Mouse (Mus musculus) kidney, embryonic 14.5 days (tissue): Measurements from ENCODE around the gene Kcnn1. TPM values are rescaled to one million over a fixed set of nuclear protein-coding genes. Genes with fewer than 3 reads are reported as not detected.

ENCODE experiments used
- ATAC-seq: fragments of 200-750 bp; cut with Nextera tagmentation; 2 replicates; pipeline ENCODE4 v1.8.0; 2017; ENCODE audit warnings: moderate number of reproducible peaks, mild to moderate bottlenecking, moderate TSS enrichment, moderate library complexity; ENCODE audit not compliant: low FRiP score, low TSS enrichment
- H3K27ac ChIP-seq: fragments of 300-500 bp; sonication (generic); 2 replicates; pipeline ENCODE4 v1.5.1; 2014; ENCODE audit warnings: low read depth, mild to moderate bottlenecking, low read length, moderate library complexity, mixed read lengths
- H3K27me3 ChIP-seq: fragments of 300-500 bp; sonication (generic); 2 replicates; pipeline ENCODE4 v1.6.1; 2014; ENCODE audit warnings: mild to moderate bottlenecking, low read length; ENCODE audit not compliant: control insufficient read depth, insufficient read depth
- H3K36me3 ChIP-seq: fragments of 300-500 bp; sonication (generic); 2 replicates; pipeline ENCODE4 v1.6.1; 2014; ENCODE audit warnings: low read length, mixed read lengths; ENCODE audit not compliant: control insufficient read depth, insufficient read depth
- H3K4me1 ChIP-seq: fragments of 300-500 bp; sonication (generic); 2 replicates; pipeline ENCODE4 v1.6.1; 2014; ENCODE audit warnings: low read length, mixed read lengths; ENCODE audit not compliant: control insufficient read depth, insufficient read depth
- H3K4me2 ChIP-seq: fragments of 300-500 bp; sonication (generic); replicated peaks from 2 replicates; pipeline ENCODE4 v1.6.1; 2014; ENCODE audit warnings: low read depth, mild to moderate bottlenecking, low read length
- H3K4me3 ChIP-seq: fragments of 300-500 bp; sonication (generic); 2 replicates; pipeline ENCODE4 v1.5.1; 2014; ENCODE audit warnings: mild to moderate bottlenecking, low read length
- H3K9ac ChIP-seq: fragments of 300-500 bp; sonication (generic); 2 replicates; pipeline ENCODE4 v1.6.1; 2014; ENCODE audit warnings: low read depth, mild to moderate bottlenecking, low read length, moderate library complexity
- H3K9me3 ChIP-seq: fragments of 300-500 bp; sonication (generic); 2 replicates; pipeline ENCODE4 v1.6.1; 2016; ENCODE audit warnings: low read length; ENCODE audit not compliant: control insufficient read depth
- WGBS: fragments of 180-500 bp; shearing (Covaris S2); extraction: QIAGEN DNeasy Blood & Tissue Kit; methylation state at CpG from one replicate; pipeline ENCODE4 v1.1.7; 2014; 5-methylcytosine and 5-hydroxymethylcytosine counted together
- polyA plus RNA-seq: library from polyadenylated mRNA; unstranded; fragments of >200 nt; fragmentation: Nextera tagmentation; extraction: Ambion mirVana; gene quantifications from 2 replicates; pipeline ENCODE4 v1.2.1, GENCODE M21; 2014

The Kcnn1 gene
- polyA plus RNA-seq, 1 experiment from 2014 or later: 2.6 TPM

- ATAC-seq: no peak
- no peak within 1 kb of the TSS for H3K27ac ChIP-seq
- H3K9me3 ChIP-seq: no peaks in the 10 kb centered on the region
- H3K4me3 ChIP-seq: no peak within 1 kb of the TSS
- no peak within 1 kb of the TSS for H3K9ac ChIP-seq
- H3K4me2 ChIP-seq: no peak within 1 kb of the TSS
- peaks cover 22% of the 10 kb centered on the region for H3K27me3 ChIP-seq
- H3K36me3 ChIP-seq: no peaks in the 10 kb centered on the region
- H3K4me1 ChIP-seq: peaks cover 15% of the 10 kb centered on the region
- WGBS: 75% methylated on average over 5 of the region's 5 CpGs
Measured at GRCm38 (mm10) chr8:70808239-70808638, 54.8 kb downstream of the Kcnn1 start, which contains the start of gene Il12rb1. Gene Il12rb1 (plus strand): TSS chr8:70808449.

GRCm38 (mm10) chr8:70807304-70807703 lies 55.8 kb downstream of the Kcnn1 start:
- Histone ChIP-seq H3K9me3 (no peaks in the 10 kb centered on the region), H3K27ac (no peak overlapping the region), H3K9ac (no peak overlapping the region), H3K4me2 (no peak overlapping the region), H3K27me3 (peaks cover 26% of the 10 kb centered on the region), H3K36me3 (no peaks in the 10 kb centered on the region), H3K4me3 (no peak overlapping the region), H3K4me1 (peaks cover 15% of the 10 kb centered on the region)
- 38% methylated on average over 1 of the region's 1 CpGs for WGBS
- ATAC-seq: no peak

- Histone ChIP-seq H3K4me3 (no peak overlapping the region), H3K27ac (no peak overlapping the region), H3K9me3 (no peaks in the 10 kb centered on the region), H3K4me2 (no peak overlapping the region), H3K36me3 (no peaks in the 10 kb centered on the region), H3K27me3 (peaks cover 26% of the 10 kb centered on the region), H3K9ac (no peak overlapping the region), H3K4me1 (peaks cover 12% of the 10 kb centered on the region)
- WGBS: 51% methylated on average over 4 of the region's 4 CpGs
- no peak for ATAC-seq
Measured at GRCm38 (mm10) chr8:70806541-70806940, 56.5 kb downstream of the Kcnn1 start.

- 1% methylated on average over 45 of the region's 45 CpGs for WGBS
- peak; percentile 90 for ATAC-seq
- H3K4me1 ChIP-seq: peaks cover 12% of the 10 kb centered on the region
- H3K27me3 ChIP-seq: peaks cover 36% of the 10 kb centered on the region
- no peaks in the 10 kb centered on the region for H3K9me3 ChIP-seq
- H3K4me2 ChIP-seq: peak within 1 kb of the TSS; percentile 90
- peak within 1 kb of the TSS; percentile 50 for H3K4me3 ChIP-seq
- no peak within 1 kb of the TSS for H3K27ac ChIP-seq
- H3K9ac ChIP-seq: peak within 1 kb of the TSS; percentile 44; the same call in 1 of the 2 replicates
- H3K36me3 ChIP-seq: no peaks in the 10 kb centered on the region
Measured at GRCm38 (mm10) chr8:70804481-70805206, 58.4 kb downstream of the Kcnn1 start, which contains the start of gene Mast3. Gene Mast3 (minus strand): TSS chr8:70805054.

GRCm38 (mm10) chr8:70803761-70804480 lies 59.1 kb downstream of the Kcnn1 start:
- Histone ChIP-seq H3K9me3 (no peaks in the 10 kb centered on the region), H3K4me1 (peaks cover 12% of the 10 kb centered on the region), H3K27me3 (peaks cover 44% of the 10 kb centered on the region), H3K27ac (no peak overlapping the region), H3K4me3 (peak overlapping the region; percentile 50), H3K9ac (peak overlapping the region; percentile 44; the same call in 1 of the 2 replicates), H3K4me2 (peak overlapping the region; percentile 90), H3K36me3 (no peaks in the 10 kb centered on the region)
- 3% methylated on average over 38 of the region's 47 CpGs for WGBS
- 0 out of 2 replicates have a peak, but pooled peaks have one; percentile 8 for ATAC-seq

- no peak for ATAC-seq
- Histone ChIP-seq H3K9me3 (no peaks in the 10 kb centered on the region), H3K9ac (no peak overlapping the region), H3K4me3 (no peak overlapping the region), H3K4me2 (no peak overlapping the region), H3K36me3 (no peaks in the 10 kb centered on the region), H3K27ac (no peak overlapping the region), H3K27me3 (peaks cover 53% of the 10 kb centered on the region), H3K4me1 (peaks cover 12% of the 10 kb centered on the region)
- WGBS: 67% methylated on average over 11 of the region's 11 CpGs
Measured at GRCm38 (mm10) chr8:70802786-70803510, 60.1 kb downstream of the Kcnn1 start.

- H3K27me3 ChIP-seq: peaks cover 57% of the 10 kb centered on the region
Measured at GRCm38 (mm10) chr8:70801830-70802229, 61.2 kb downstream of the Kcnn1 start.

GRCm38 (mm10) chr8:70801156-70801555 lies 61.9 kb downstream of the Kcnn1 start:
- Histone ChIP-seq H3K36me3 (no peaks in the 10 kb centered on the region), H3K9ac (no peak overlapping the region), H3K4me3 (no peak overlapping the region), H3K27me3 (peaks cover 56% of the 10 kb centered on the region), H3K9me3 (no peaks in the 10 kb centered on the region), H3K4me2 (no peak overlapping the region), H3K27ac (no peak overlapping the region), H3K4me1 (peaks cover 12% of the 10 kb centered on the region)
- 15% methylated on average over 15 of the region's 15 CpGs for WGBS
- ATAC-seq: no peak

More at GRCm38 (mm10) chr8:70801830-70802229, 61.2 kb downstream of the Kcnn1 start:
- Histone ChIP-seq H3K9ac (no peak overlapping the region), H3K4me2 (no peak overlapping the region), H3K9me3 (no peaks in the 10 kb centered on the region), H3K4me1 (peaks cover 12% of the 10 kb centered on the region), H3K36me3 (no peaks in the 10 kb centered on the region), H3K27ac (no peak overlapping the region), H3K4me3 (no peak overlapping the region)
- 82% methylated on average over 1 of the region's 1 CpGs for WGBS
- ATAC-seq: no peak
